Mouse (Mus musculus): Measurements from ENCODE around the gene Rapgef5. TPM values are rescaled to one million over a fixed set of nuclear protein-coding genes. Genes with fewer than 3 reads are reported as not detected.

Rapgef5 gene
- polyA plus RNA-seq, 1 experiment from 2014 or later, result 9.4 TPM

DNA sequence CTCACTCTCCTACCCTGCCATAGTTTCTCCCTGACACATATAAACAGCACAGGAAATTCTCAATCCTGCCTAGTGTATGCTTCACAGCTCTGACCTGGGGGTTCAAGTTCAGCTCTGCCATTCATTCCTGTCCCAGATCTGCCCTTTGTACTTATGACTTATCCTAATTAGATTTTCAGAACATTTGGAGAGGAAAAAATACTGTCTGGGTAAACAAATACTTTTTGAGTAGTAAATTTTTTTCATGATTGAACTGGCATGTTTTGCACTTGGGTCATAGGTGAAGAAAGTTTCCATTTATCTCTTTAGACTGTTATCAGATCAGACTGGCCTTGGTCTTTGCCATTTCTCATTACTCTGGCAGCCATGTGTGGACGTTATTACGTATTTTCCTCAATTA lies 72.9 kb downstream of the Rapgef5 start:
- H3K4me1 ChIP-seq, result no peaks in the 10 kb centered on the region
- 86% methylated on average over 2 of the region's 2 CpGs for WGBS
- H3K27ac ChIP-seq, result no peak overlapping the region
- no peaks in the 10 kb centered on the region for H3K9me3 ChIP-seq
- H3K4me3 ChIP-seq, result no peak overlapping the region
- no peaks in the 10 kb centered on the region for H3K27me3 ChIP-seq (ENCODE audit: insufficient read depth, poor library complexity, severe bottlenecking)
- DNase-seq (ENCODE audit: low spot score), result no peak
- H3K36me3 ChIP-seq, result no peaks in the 10 kb centered on the region

DNA sequence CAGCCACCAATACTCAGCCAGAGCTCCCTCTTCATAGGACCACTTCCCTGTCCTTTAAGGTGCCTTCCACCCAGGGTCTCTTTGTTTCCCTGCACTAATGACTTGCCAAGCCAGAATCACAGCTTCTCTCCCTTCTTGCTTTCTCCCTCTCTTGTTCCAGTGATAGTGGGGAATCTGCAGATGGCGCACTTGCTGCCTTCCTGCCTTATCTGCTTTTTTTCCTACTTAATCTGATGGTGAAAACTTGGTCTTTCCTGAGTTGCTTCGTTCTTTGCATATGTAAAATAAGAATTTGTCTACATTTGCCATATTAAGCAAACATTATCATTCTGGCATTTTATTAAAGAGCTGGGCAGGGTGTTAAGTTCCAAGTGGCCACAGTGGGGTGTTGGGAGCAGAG lies 75.7 kb downstream of the Rapgef5 start:
- Histone ChIP-seq H3K9me3 (no peaks in the 10 kb centered on the region), H3K27ac (no peak overlapping the region), H3K36me3 (0 out of 2 replicates have a peak, but pooled peaks cover 3% of the 10 kb centered on the region), H3K4me3 (no peak overlapping the region), H3K27me3 (ENCODE audit: insufficient read depth, poor library complexity, severe bottlenecking) (no peaks in the 10 kb centered on the region), H3K4me1 (no peaks in the 10 kb centered on the region)
- no peak for DNase-seq (ENCODE audit: low spot score)
- WGBS, result 31% methylated on average over 2 of the region's 2 CpGs

DNA sequence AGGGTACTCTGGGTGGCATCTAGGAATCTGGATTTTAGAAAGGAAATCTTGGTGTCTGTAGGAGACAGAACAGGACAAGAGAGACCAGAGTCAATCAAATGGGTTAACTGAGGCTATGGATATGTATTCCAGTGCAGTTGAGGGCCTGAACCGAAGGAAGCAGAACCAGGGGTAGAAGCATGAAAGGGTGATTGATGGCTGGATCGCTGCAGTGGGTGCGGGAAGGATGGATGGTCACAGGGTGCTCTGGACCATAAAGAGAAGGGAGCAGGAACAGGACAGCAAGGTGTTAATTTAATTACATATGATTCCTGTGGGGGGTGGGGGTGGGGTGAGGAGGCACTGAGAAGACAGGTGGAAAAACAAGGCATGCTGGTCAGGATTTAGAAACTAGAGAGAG lies 76.3 kb downstream of the Rapgef5 start:
- no peak overlapping the region for H3K4me3 ChIP-seq
- no peaks in the 10 kb centered on the region for H3K4me1 ChIP-seq
- no peaks in the 10 kb centered on the region for H3K27me3 ChIP-seq (ENCODE audit: insufficient read depth, poor library complexity, severe bottlenecking)
- WGBS, result 60% methylated on average over 3 of the region's 3 CpGs
- H3K27ac ChIP-seq, result no peak overlapping the region
- H3K36me3 ChIP-seq, result 0 out of 2 replicates have a peak, but pooled peaks cover 3% of the 10 kb centered on the region
- no peaks in the 10 kb centered on the region for H3K9me3 ChIP-seq
- no peak for DNase-seq (ENCODE audit: low spot score)

DNA sequence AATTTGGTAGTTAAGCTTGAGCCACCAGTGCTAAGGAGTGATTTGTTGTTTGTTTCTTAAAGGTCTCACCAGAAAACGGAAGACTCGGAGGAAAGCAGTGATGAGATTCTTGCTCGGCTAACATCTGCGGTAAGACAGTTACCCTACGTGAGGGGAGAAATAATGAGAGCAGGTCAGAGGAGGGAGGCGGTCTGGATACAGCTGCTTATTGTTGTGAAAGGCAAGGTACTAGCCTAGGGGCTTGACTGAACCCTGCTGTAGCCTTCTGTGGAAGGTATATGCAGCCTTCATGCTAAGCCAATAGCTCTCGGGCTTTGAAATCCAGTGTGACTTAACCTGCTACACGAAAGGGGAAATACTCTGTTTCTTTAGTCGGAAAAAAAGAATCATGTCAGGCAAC lies 78.9 kb downstream of the Rapgef5 start:
- Histone ChIP-seq H3K27me3 (ENCODE audit: insufficient read depth, poor library complexity, severe bottlenecking) (no peaks in the 10 kb centered on the region), H3K36me3 (0 out of 2 replicates have a peak, but pooled peaks cover 3% of the 10 kb centered on the region), H3K9me3 (no peaks in the 10 kb centered on the region), H3K4me3 (no peak overlapping the region), H3K4me1 (no peaks in the 10 kb centered on the region), H3K27ac (no peak overlapping the region)
- DNase-seq (ENCODE audit: low spot score), result no peak
- WGBS, result 88% methylated on average over 9 of the region's 9 CpGs

DNA sequence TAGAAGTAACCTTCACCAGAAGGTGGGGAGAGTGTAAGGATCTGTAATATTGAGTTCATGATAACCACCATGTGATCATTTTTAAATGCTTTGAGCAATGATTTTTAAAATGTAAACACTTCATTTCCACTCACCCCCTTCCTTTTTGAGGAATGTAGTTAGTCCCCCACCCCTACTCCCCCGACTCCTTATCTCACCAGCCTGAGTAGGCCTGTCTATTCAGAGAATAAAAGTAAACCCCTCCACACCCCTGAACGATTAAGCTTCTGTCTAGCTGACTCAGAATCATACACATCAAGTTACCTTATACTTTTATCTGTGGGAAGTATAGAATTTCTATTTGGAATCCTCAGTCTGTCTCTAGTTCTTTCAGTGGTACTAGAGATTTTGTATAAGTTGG lies 81.9 kb downstream of the Rapgef5 start:
- 27% methylated on average over 2 of the region's 2 CpGs for WGBS
- Histone ChIP-seq H3K4me1 (0 out of 2 replicates have a peak, but pooled peaks cover 4% of the 10 kb centered on the region), H3K27ac (no peak overlapping the region; the same call in 1 of the 2 replicates), H3K4me3 (no peak overlapping the region), H3K27me3 (ENCODE audit: insufficient read depth, poor library complexity, severe bottlenecking) (no peaks in the 10 kb centered on the region), H3K9me3 (no peaks in the 10 kb centered on the region), H3K36me3 (0 out of 2 replicates have a peak, but pooled peaks cover 3% of the 10 kb centered on the region)
- DNase-seq (ENCODE audit: low spot score), result no peak

DNA sequence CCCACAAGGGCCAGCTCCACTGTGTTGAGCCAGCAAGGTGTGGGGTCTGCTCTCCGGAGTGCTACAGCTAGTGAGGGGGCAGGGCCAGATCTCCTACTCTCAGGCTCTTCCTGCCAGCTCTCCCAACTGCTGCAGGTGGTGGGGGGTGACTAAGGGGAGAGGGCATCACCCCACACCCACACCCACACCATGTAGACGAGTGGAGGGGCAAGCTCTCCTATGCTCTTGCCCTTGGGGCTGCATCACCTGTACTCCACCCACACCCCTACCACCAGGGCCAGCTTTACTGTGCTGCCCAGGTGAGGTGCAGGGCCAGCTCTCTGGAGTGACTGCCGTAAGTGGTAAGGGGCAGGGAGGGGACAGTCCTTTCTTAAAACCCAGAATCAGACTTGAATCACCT lies 89.7 kb downstream of the Rapgef5 start:
- H3K9me3 ChIP-seq, result no peaks in the 10 kb centered on the region
- no peak for DNase-seq (ENCODE audit: low spot score)
- no peak overlapping the region for H3K4me3 ChIP-seq
- H3K4me1 ChIP-seq, result 0 out of 2 replicates have a peak, but pooled peaks cover 4% of the 10 kb centered on the region
- no peak overlapping the region for H3K27ac ChIP-seq
- WGBS, result 74% methylated on average over 3 of the region's 3 CpGs
- no peaks in the 10 kb centered on the region for H3K27me3 ChIP-seq (ENCODE audit: insufficient read depth, poor library complexity, severe bottlenecking)
- no peaks in the 10 kb centered on the region for H3K36me3 ChIP-seq

DNA sequence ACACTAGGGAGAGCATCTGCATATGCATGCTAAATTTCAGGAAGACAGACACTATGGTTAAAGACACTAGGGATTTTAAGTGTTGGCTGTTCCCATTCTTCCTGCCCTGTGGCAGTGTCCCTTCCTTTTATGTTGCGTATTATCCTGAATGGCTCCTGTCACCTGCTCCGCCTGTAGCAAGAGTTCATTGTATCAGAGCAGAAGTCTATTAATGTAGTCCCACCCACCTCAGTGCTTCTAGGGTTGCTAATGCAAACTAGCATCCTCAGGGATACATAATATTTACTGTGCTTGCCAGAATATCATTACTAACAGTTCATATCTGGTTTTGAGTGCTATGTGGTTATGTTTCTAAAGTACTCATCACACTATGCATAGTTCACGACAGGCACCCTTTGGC lies 96.4 kb downstream of the Rapgef5 start:
- H3K36me3 ChIP-seq, result no peaks in the 10 kb centered on the region
- DNase-seq (ENCODE audit: low spot score), result no peak
- WGBS, result 88% methylated on average over 3 of the region's 3 CpGs
- H3K4me3 ChIP-seq, result no peak overlapping the region
- no peak overlapping the region for H3K27ac ChIP-seq
- no peaks in the 10 kb centered on the region for H3K27me3 ChIP-seq (ENCODE audit: insufficient read depth, poor library complexity, severe bottlenecking)
- H3K9me3 ChIP-seq, result no peaks in the 10 kb centered on the region
- no peaks in the 10 kb centered on the region for H3K4me1 ChIP-seq

DNA sequence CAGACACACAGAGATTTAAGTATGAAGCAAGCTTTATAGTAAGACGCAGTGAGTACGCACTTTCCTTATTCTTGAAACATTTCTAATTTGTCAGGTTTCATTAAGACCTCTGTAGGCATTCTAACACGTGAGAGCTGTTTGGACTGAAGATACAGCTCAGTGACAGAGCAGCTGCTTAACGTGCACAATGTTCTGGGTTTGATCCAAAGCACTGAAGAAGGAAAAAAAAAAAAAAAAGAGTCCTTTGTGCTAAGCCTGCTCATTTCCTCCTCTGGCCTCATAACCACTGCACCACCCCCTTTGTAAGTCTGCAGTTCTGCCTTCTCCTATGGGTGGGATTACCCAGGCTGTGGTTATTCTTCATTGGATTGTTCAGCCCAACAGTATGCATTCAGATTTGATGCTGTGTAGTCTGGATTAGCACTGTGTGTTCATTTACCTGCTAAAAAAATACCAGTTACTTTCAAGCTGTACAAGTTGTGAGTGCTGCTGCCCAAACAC lies 103.3 kb downstream of the Rapgef5 start:
- Histone ChIP-seq H3K27ac (no peak overlapping the region), H3K4me1 (peaks cover 5% of the 10 kb centered on the region), H3K4me3 (no peak overlapping the region), H3K9me3 (no peaks in the 10 kb centered on the region), H3K36me3 (no peaks in the 10 kb centered on the region), H3K27me3 (ENCODE audit: insufficient read depth, poor library complexity, severe bottlenecking) (no peaks in the 10 kb centered on the region)
- 72% methylated on average over 4 of the region's 4 CpGs for WGBS
- no peak for DNase-seq (ENCODE audit: low spot score)

DNA sequence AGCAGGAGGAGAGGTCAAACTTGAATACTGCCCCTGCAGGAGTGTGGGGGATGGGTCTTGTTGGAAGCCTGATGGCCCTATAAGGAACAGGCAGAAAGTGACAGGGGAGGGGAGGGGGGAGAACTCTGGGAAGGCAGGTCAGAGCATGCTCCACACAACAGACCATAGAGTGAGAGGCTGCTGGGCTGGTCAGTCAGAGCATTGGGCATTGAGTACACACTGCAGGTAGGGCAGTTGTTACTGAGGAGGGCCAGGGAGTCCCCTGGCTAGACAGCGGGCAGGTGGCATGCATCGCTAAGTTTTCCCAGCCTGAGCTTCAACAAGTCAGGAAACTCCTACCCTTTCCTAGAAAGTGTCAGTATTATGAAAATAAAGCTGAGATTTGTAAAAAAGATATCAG lies 106.7 kb downstream of the Rapgef5 start:
- WGBS, result 91% methylated on average over 2 of the region's 2 CpGs
- DNase-seq (ENCODE audit: low spot score), result no peak
- peaks cover 5% of the 10 kb centered on the region for H3K4me1 ChIP-seq
- no peaks in the 10 kb centered on the region for H3K27me3 ChIP-seq (ENCODE audit: insufficient read depth, poor library complexity, severe bottlenecking)
- no peaks in the 10 kb centered on the region for H3K36me3 ChIP-seq
- H3K27ac ChIP-seq, result no peak overlapping the region
- no peak overlapping the region for H3K4me3 ChIP-seq
- H3K9me3 ChIP-seq, result no peaks in the 10 kb centered on the region

DNA sequence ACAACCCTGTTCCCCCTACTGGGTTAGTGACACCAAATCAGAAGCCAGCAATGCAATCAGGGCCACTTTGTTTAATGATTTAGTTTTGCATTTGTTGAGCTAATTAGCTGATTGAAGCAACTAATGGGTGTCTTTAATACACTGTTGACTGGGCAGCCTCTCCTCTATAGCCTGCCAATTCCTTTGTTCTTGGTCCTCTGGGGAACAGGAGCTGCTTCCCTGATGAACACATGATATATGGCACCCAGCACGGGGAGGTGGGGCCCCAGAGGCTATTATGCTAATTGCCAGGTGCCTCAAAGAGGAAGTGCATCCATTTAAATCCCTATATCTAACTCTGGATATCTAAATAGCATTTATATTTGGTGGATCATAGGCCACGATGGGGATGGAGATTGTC lies 111.0 kb downstream of the Rapgef5 start:
- Histone ChIP-seq H3K27ac (no peak overlapping the region), H3K27me3 (ENCODE audit: insufficient read depth, poor library complexity, severe bottlenecking) (no peaks in the 10 kb centered on the region), H3K9me3 (no peaks in the 10 kb centered on the region), H3K4me3 (no peak overlapping the region), H3K36me3 (no peaks in the 10 kb centered on the region), H3K4me1 (peaks cover 17% of the 10 kb centered on the region)
- no peak for DNase-seq (ENCODE audit: low spot score)
- WGBS, result 61% methylated on average over 2 of the region's 2 CpGs

DNA sequence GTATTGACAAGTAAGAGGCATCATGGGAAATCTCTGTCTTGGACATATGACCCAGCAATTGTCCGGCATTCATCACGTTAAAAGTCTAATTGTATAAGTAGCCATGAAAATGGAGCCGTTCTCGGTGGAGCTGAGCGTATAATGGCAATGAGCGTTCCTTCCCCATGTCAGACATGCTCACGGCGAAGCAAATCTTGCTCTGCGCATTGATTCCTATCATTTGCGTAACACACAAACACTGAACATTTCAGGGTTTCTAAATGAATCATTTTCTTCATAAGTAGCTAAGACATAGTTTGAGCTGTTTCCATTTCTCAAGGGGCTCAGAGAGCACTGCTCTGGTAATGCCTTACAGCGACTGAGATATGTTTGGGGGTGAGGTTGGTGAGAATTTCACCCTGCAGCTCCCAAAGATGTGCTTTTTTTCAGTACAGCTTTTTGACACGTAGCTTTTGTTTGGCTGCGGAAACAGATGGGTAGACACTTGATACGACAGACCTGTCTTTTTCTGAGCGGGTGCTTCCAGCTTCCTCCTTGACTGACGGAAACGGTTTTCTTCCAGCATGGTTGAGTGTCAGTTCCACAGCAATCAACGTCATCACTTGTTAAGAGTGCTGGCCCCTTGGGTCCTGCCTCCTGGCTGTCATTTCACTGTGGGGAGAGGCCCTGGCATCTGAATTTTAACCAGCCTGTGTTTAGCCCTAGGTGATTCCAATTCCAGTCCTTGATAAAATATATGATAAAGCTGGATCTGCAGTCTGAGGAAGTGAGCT lies 112.2 kb downstream of the Rapgef5 start:
- no peak overlapping the region for H3K27ac ChIP-seq
- H3K36me3 ChIP-seq, result no peaks in the 10 kb centered on the region
- peaks cover 12% of the 10 kb centered on the region; the same call in 1 of the 2 replicates for H3K4me1 ChIP-seq
- no peaks in the 10 kb centered on the region for H3K27me3 ChIP-seq (ENCODE audit: insufficient read depth, poor library complexity, severe bottlenecking)
- WGBS, result 74% methylated on average over 18 of the region's 18 CpGs
- no peak for DNase-seq (ENCODE audit: low spot score)
- no peak overlapping the region for H3K4me3 ChIP-seq
- H3K9me3 ChIP-seq, result no peaks in the 10 kb centered on the region

DNA sequence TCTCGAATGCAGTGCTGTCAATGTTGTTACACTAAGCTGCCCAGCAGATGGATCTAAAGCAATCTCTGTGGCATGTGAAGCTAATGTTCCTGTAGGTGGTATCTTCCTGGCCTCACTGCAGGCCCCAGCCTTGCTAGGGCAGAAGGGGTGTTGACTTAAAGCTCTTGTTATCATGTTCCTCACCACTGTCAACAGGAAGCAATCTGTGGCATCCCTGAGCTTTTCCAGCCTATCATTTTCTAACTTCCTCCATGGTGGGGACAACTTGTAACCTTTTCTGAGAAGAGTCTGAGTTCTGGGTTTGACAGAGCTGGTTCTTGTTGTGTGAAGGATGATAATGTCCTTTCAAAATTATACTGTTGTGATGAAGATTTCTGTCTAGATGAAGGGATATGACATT lies 115.9 kb downstream of the Rapgef5 start:
- peaks cover 15% of the 10 kb centered on the region; the same call in 1 of the 2 replicates for H3K4me1 ChIP-seq
- H3K36me3 ChIP-seq, result no peaks in the 10 kb centered on the region
- no peak for DNase-seq (ENCODE audit: low spot score)
- no peaks in the 10 kb centered on the region for H3K9me3 ChIP-seq
- no peak overlapping the region for H3K27ac ChIP-seq
- no peaks in the 10 kb centered on the region for H3K27me3 ChIP-seq (ENCODE audit: insufficient read depth, poor library complexity, severe bottlenecking)
- no peak overlapping the region for H3K4me3 ChIP-seq
- 31% methylated on average over 1 of the region's 1 CpGs for WGBS

DNA sequence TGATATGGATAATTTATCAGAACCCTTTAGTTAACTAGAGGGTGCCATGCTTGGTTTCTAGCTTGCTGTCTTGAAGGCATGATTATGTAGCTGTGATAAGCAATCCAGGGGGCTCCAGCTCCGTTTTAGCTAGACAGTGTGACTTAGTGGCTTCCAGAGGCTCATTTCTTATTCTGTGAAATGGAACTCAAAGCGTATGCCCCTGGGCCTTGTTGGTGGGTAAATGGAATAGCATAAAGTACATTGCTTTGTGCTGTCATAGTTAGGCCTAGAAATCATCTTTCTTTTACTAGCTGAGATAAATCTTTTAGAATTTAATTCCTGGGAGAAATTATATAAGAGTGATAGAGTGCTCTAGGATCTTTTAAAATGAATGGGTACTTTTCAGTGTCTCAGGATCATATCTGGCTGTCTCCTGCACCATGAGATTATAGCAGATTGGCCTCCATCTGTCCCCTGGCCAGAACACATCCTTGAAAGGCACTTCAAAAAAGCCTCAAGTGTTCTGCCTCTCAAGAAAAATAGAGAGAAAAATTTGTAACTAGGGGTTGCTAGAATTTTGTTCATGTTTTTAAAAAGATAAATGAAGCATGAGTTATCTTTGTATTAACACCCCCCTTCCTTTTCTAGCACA lies 120.0 kb downstream of the Rapgef5 start:
- no peaks in the 10 kb centered on the region for H3K27me3 ChIP-seq (ENCODE audit: insufficient read depth, poor library complexity, severe bottlenecking)
- no peaks in the 10 kb centered on the region for H3K36me3 ChIP-seq
- no peak for DNase-seq (ENCODE audit: low spot score)
- H3K4me1 ChIP-seq, result peaks cover 17% of the 10 kb centered on the region
- 55% methylated on average over 2 of the region's 2 CpGs for WGBS
- no peak overlapping the region for H3K27ac ChIP-seq
- no peak overlapping the region for H3K4me3 ChIP-seq
- no peaks in the 10 kb centered on the region for H3K9me3 ChIP-seq
